Mouse (Mus musculus) bone marrow macrophage, adult 2 months (primary cell): ENCODE measurements around the gene Teddm1a. TPM values are rescaled to one million over a fixed set of nuclear protein-coding genes. Genes with fewer than 3 reads are reported as not detected.

Experiments
- H3K27ac ChIP-seq: 2 replicates; pipeline ENCODE4 v1.5.1; 2012; ENCODE audit warnings: low read depth, low read length; ENCODE audit not compliant: insufficient read depth
- H3K4me1 ChIP-seq: 2 replicates; pipeline ENCODE4 v1.6.1; 2012; ENCODE audit warnings: low read length; ENCODE audit not compliant: control insufficient read depth, insufficient read depth
- H3K4me3 ChIP-seq: 2 replicates; pipeline ENCODE4 v1.5.1; 2012; ENCODE audit warnings: mild to moderate bottlenecking, low read length, moderate library complexity; ENCODE audit not compliant: insufficient read depth
- CTCF ChIP-seq: IDR thresholded peaks from 2 replicates; pipeline ENCODE4 v1.5.1; 2012; ENCODE audit warnings: low read depth, mild to moderate bottlenecking, low read length, moderate library complexity
- POLR2A ChIP-seq: IDR thresholded peaks from 2 replicates; pipeline ENCODE4 v1.6.1; 2012; ENCODE audit warnings: mild to moderate bottlenecking, low read depth, low read length, borderline replicate concordance
- polyA plus RNA-seq: library from polyadenylated mRNA; stranded (reverse); fragments of >200 nt; gene quantifications from 2 replicates; pipeline ENCODE4 v1.2.4, GENCODE M21; 2012; ENCODE audit not compliant: missing spikeins, insufficient read depth, insufficient read length

The Teddm1a gene
- polyA plus RNA-seq, 1 experiment: not detected

DNA sequence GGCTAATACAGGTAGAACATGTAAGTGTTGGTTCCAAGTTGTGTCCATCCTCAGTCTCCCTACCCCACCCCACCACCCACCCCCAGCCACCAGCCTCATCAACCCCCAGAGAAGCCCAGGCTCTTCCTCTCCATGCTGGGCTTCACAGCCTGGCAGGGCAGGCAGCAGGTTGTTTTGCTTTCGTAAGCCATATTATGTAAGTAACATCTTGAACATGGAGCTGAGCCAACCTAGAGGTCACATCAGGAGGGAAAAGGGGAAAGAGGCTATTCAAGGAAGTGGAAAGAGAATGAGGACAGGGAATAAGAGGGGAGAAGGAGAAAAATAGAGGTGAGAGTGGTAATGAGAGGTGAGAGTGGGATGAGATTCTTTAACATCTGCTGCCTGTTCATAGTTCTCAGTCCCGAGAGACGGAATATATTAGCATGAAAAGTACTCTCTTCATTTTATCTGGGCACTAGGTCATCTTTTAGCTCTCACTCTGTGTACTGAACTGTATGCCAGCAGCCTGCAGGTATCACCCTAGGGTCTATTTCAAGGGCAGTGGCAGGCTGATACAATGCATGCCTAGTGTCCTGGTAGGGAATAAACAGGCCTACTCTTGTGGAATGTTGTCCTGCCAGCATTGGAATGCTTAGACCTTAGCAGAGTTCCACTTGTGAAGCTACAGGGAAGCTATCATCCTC, 27.1 kb downstream of the Teddm1a start:
- TF ChIP-seq CTCF (no peak), POLR2A (no peak)
- Histone ChIP-seq H3K27ac (no peak overlapping the region), H3K4me3 (no peak overlapping the region), H3K4me1 (peaks cover 29% of the 10 kb centered on the region)

- TF ChIP-seq CTCF (no peak), POLR2A (no peak)
- peaks cover 20% of the 10 kb centered on the region for H3K4me1 ChIP-seq
- no peak overlapping the region for H3K27ac ChIP-seq
- H3K4me3 ChIP-seq: no peak overlapping the region
Measured at GRCm38 (mm10) chr1:153921642-153922041, 30.1 kb downstream of the Teddm1a start.

- Histone ChIP-seq H3K4me3 (no peak overlapping the region), H3K4me1 (peaks cover 20% of the 10 kb centered on the region), H3K27ac (no peak overlapping the region)
- no peak for TF ChIP-seq POLR2A
- no peak for TF ChIP-seq CTCF
Measured at GRCm38 (mm10) chr1:153922571-153923021, 31.1 kb downstream of the Teddm1a start.

DNA sequence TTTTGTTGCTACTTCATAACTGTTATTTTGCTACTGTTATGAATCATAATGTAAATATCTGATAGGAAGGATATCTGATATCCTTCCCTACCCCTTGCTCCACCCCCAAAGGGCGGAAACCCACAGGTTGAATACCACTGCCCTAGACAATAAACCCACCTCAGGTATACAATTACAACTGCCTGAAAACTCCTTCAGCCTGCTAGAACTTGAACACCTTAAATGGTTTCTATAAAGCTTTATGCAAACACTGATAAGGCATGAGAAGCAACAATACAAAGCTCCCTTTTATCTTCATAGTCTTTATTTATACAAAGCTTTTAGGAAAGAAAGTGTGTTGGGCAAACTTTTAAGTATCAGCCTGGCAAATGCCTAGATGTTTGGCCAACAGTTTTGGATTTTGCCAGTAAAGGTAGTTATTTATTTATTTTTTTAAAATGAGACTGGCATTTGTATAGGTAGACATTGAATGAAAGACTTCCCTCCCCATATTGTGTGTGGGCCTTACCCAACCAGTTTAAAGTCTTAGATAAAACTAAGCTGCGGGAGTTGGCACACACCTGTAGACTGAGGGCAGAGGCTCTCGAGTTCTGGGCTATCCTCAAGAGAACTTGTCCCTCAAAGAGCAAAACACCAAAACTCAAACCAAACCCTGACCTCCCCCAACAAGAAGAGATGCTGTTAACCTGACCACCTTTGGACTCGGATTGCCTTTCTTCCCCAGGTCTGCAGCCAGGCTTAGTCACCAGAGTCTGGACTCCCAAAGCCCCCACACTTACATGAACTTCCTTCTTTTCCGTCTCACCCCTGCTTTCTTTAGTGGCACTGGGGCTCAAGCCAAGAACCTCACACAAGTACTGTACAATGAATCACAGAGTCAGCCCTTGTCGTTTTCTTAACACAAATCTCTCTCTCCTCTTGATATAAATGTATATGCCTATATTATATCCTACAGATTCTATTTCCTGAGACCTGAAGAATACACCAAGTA, 33.1 kb downstream of the Teddm1a start:
- no peak overlapping the region for H3K4me3 ChIP-seq
- TF ChIP-seq CTCF (no peak), POLR2A (no peak)
- H3K27ac ChIP-seq: no peak overlapping the region
- H3K4me1 ChIP-seq: peaks cover 11% of the 10 kb centered on the region

GRCm38 (mm10) chr1:153930431-153930830, 38.9 kb downstream of the Teddm1a start:
- TF ChIP-seq CTCF (no peak), POLR2A (no peak)
- H3K27ac ChIP-seq: no peak overlapping the region
- H3K4me3 ChIP-seq: no peak overlapping the region
- no peaks in the 10 kb centered on the region for H3K4me1 ChIP-seq

- TF ChIP-seq CTCF (no peak), POLR2A (no peak)
- Histone ChIP-seq H3K27ac (no peak overlapping the region), H3K4me3 (no peak overlapping the region), H3K4me1 (peaks cover 2% of the 10 kb centered on the region; the same call in 1 of the 2 replicates)
Measured at GRCm38 (mm10) chr1:153933772-153934171, 42.2 kb downstream of the Teddm1a start.

- Histone ChIP-seq H3K4me3 (no peak overlapping the region), H3K27ac (no peak overlapping the region), H3K4me1 (peaks cover 2% of the 10 kb centered on the region; the same call in 1 of the 2 replicates)
- TF ChIP-seq POLR2A (no peak), CTCF (no peak)
Measured at GRCm38 (mm10) chr1:153935844-153936380, 44.4 kb downstream of the Teddm1a start.

DNA sequence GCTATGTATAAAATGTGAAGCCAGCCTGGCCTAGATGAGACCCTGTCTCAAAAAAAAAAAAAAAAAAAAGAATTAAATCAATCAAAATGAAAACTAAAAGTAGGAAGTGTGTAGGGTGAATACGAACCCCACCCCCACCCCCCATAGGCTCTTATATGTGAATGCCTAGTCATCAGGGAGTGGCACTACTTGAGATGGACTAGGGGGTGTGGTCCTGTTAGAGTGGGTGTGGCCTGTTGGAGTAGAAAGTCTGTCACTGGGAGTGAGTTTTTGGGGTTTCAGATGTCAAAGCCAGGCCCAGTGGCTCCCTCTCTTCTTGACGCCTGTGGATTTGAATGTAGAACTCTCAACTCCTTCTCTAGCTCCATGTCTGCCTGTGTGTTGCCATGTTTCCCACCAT, 45.5 kb downstream of the Teddm1a start:
- Histone ChIP-seq H3K4me3 (no peak overlapping the region), H3K27ac (no peak overlapping the region), H3K4me1 (peaks cover 2% of the 10 kb centered on the region; the same call in 1 of the 2 replicates)
- TF ChIP-seq POLR2A (no peak), CTCF (no peak)

DNA sequence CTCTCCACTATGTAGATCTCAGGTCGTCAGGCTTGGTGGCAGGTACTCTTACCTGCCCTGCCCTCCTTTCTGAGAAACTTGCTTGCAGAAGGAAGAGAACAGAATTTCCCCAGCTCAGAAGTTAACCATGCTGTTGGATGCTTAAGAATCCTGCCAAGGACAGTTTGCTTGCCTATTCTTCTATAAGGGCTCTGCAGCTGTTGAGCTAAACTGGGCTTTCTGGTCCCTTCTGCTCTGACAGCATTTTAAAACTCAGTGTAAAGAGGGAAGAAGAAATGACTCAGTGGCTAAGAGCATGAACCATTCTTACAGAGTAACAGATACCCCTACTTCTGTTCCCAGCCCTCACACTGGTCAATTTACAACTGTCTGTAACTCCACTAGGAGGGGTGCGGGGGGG, 49.4 kb downstream of the Teddm1a start:
- H3K27ac ChIP-seq: no peak overlapping the region

More for the DNA sequence above, 49.4 kb downstream of the Teddm1a start:
- Histone ChIP-seq H3K4me3 (no peak overlapping the region), H3K4me1 (peaks cover 8% of the 10 kb centered on the region)
- TF ChIP-seq POLR2A (no peak), CTCF (no peak)

Other genes starting within 250 kb of the Teddm1a start
- 0.66 TPM in 1 of 2 replicates, not detected in the other for gene Rgs8, start 238.7 kb upstream of the Teddm1a start, polyA plus RNA-seq
- gene Rgs16, start 151.4 kb upstream of the Teddm1a start, polyA plus RNA-seq: 0.23 and 0.35 TPM in 2 replicates
- gene Rnasel, start 142.3 kb upstream of the Teddm1a start, polyA plus RNA-seq: 103 and 119 TPM in 2 replicates
- gene Rgsl1, start 47.6 kb upstream of the Teddm1a start, polyA plus RNA-seq: 0.36 and 0.49 TPM in 2 replicates
- not detected in 2 replicates for gene Teddm1b, start 17.4 kb upstream of the Teddm1a start, polyA plus RNA-seq
- 261 and 292 TPM in 2 replicates for gene Glul, start 8.2 kb downstream of the Teddm1a start, polyA plus RNA-seq
- 0.35 and 0.60 TPM in 2 replicates for gene Teddm2, start 8.5 kb downstream of the Teddm1a start, polyA plus RNA-seq